Mouse (Mus musculus) embryonic facial prominence, embryonic 12.5 days (tissue): ENCODE measurements at regions not wholly inside any gene's neighbourhood (a gene's known extent, or its start where the extent isn't known, plus 50 kb on each side); places are given as distances from the start of the nearest gene placed in this dataset.

Experiments
- ATAC-seq: fragments of 200-750 bp; cut with Nextera tagmentation; 2 replicates; pipeline ENCODE4 v1.8.0; 2017; ENCODE audit not compliant: insufficient number of reproducible peaks, insufficient read depth, low FRiP score, low TSS enrichment
- H3K27ac ChIP-seq: fragments of 300-500 bp; sonication (generic); 2 replicates; pipeline ENCODE4 v1.5.1; 2016; ENCODE audit warnings: mild to moderate bottlenecking
- H3K27me3 ChIP-seq: fragments of 300-500 bp; sonication (generic); 2 replicates; pipeline ENCODE4 v1.6.1; 2016; ENCODE audit warnings: mild to moderate bottlenecking, moderate library complexity
- H3K36me3 ChIP-seq: fragments of 300-500 bp; sonication (generic); 2 replicates; pipeline ENCODE4 v1.6.1; 2016; ENCODE audit warnings: mild to moderate bottlenecking
- H3K4me1 ChIP-seq: fragments of 300-500 bp; sonication (generic); 2 replicates; pipeline ENCODE4 v1.6.1; 2016
- H3K4me2 ChIP-seq: fragments of 300-500 bp; sonication (generic); replicated peaks from 2 replicates; pipeline ENCODE4 v1.6.1; 2016; ENCODE audit warnings: mild to moderate bottlenecking, moderate library complexity
- H3K4me3 ChIP-seq: fragments of 300-500 bp; sonication (generic); 2 replicates; pipeline ENCODE4 v1.5.1; 2016; ENCODE audit warnings: mild to moderate bottlenecking
- H3K9ac ChIP-seq: fragments of 300-500 bp; sonication (generic); 2 replicates; pipeline ENCODE4 v1.6.1; 2016; ENCODE audit warnings: mild to moderate bottlenecking, moderate library complexity
- H3K9me3 ChIP-seq: fragments of 300-500 bp; sonication (generic); 2 replicates; pipeline ENCODE4 v1.6.1; 2016; ENCODE audit warnings: mild to moderate bottlenecking, moderate library complexity
- WGBS: fragments of 180-500 bp; shearing (Covaris S2); methylation state at CpG from one replicate; pipeline ENCODE4 v1.1.7; 2016; 5-methylcytosine and 5-hydroxymethylcytosine counted together

- Histone ChIP-seq H3K27me3 (no peaks in the 10 kb centered on the region), H3K9ac (no peak overlapping the region), H3K27ac (no peak overlapping the region), H3K9me3 (no peaks in the 10 kb centered on the region), H3K36me3 (no peaks in the 10 kb centered on the region), H3K4me3 (peak overlapping the region; percentile 30), H3K4me2 (peak overlapping the region; percentile 59), H3K4me1 (peaks cover 5% of the 10 kb centered on the region; the same call in 1 of the 2 replicates)
- WGBS: 2% methylated on average over 19 of the region's 19 CpGs
- no peak for ATAC-seq
Measured at GRCm38 (mm10) chr2:57616525-57617225, 379.2 kb downstream of the Gpd2 start.

- Histone ChIP-seq H3K27me3 (no peaks in the 10 kb centered on the region), H3K27ac (no peak overlapping the region), H3K9ac (no peak overlapping the region), H3K4me1 (peaks cover 5% of the 10 kb centered on the region; the same call in 1 of the 2 replicates), H3K4me3 (no peak overlapping the region), H3K36me3 (no peaks in the 10 kb centered on the region), H3K9me3 (no peaks in the 10 kb centered on the region), H3K4me2 (peak overlapping the region; percentile 59; the same call in 1 of the 2 replicates)
- WGBS: 75% methylated on average over 2 of the region's 2 CpGs
- ATAC-seq: no peak
Measured at GRCm38 (mm10) chr2:57617258-57617657, 379.8 kb downstream of the Gpd2 start.

- H3K9me3 ChIP-seq: no peaks in the 10 kb centered on the region
- H3K9ac ChIP-seq: no peak overlapping the region
- no peak overlapping the region for H3K27ac ChIP-seq
- H3K4me3 ChIP-seq: no peak overlapping the region
- H3K27me3 ChIP-seq: no peaks in the 10 kb centered on the region
- ATAC-seq: no peak
- H3K4me2 ChIP-seq: no peak overlapping the region
- no peaks in the 10 kb centered on the region for H3K4me1 ChIP-seq
- 60% methylated on average over 2 of the region's 2 CpGs for WGBS
- H3K36me3 ChIP-seq: no peaks in the 10 kb centered on the region
Measured at GRCm38 (mm10) chr2:57644117-57644516, 353.6 kb upstream of the Galnt5 start.

GRCm38 (mm10) chr2:57644541-57644940 lies 353.1 kb upstream of the Galnt5 start:
- WGBS: 73% methylated on average over 2 of the region's 2 CpGs
- Histone ChIP-seq H3K27ac (no peak overlapping the region), H3K36me3 (no peaks in the 10 kb centered on the region), H3K4me3 (no peak overlapping the region), H3K4me1 (no peaks in the 10 kb centered on the region), H3K9me3 (no peaks in the 10 kb centered on the region), H3K27me3 (no peaks in the 10 kb centered on the region), H3K9ac (no peak overlapping the region), H3K4me2 (no peak overlapping the region)
- ATAC-seq: no peak

GRCm38 (mm10) chr2:57649002-57649401 lies 348.7 kb upstream of the Galnt5 start:
- no peak overlapping the region for H3K27ac ChIP-seq
- no peak overlapping the region for H3K9ac ChIP-seq
- no peak for ATAC-seq
- H3K4me3 ChIP-seq: no peak overlapping the region
- no peaks in the 10 kb centered on the region for H3K27me3 ChIP-seq
- no peaks in the 10 kb centered on the region for H3K4me1 ChIP-seq
- 75% methylated on average over 4 of the region's 4 CpGs for WGBS
- no peaks in the 10 kb centered on the region for H3K36me3 ChIP-seq
- H3K4me2 ChIP-seq: no peak overlapping the region
- no peaks in the 10 kb centered on the region for H3K9me3 ChIP-seq

GRCm38 (mm10) chr2:57657409-57657808 lies 340.3 kb upstream of the Galnt5 start:
- Histone ChIP-seq H3K27me3 (no peaks in the 10 kb centered on the region), H3K9ac (no peak overlapping the region), H3K27ac (no peak overlapping the region), H3K4me1 (no peaks in the 10 kb centered on the region), H3K9me3 (no peaks in the 10 kb centered on the region), H3K36me3 (no peaks in the 10 kb centered on the region), H3K4me2 (no peak overlapping the region), H3K4me3 (no peak overlapping the region)
- WGBS: 80% methylated on average over 4 of the region's 4 CpGs
- no peak for ATAC-seq

GRCm38 (mm10) chr2:57661838-57662237 lies 335.8 kb upstream of the Galnt5 start:
- Histone ChIP-seq H3K36me3 (no peaks in the 10 kb centered on the region), H3K4me2 (no peak overlapping the region), H3K27me3 (no peaks in the 10 kb centered on the region), H3K9ac (no peak overlapping the region), H3K4me3 (no peak overlapping the region), H3K27ac (no peak overlapping the region), H3K9me3 (no peaks in the 10 kb centered on the region), H3K4me1 (no peaks in the 10 kb centered on the region)
- 72% methylated on average over 1 of the region's 1 CpGs for WGBS
- ATAC-seq: no peak

- Histone ChIP-seq H3K4me3 (no peak overlapping the region), H3K27me3 (no peaks in the 10 kb centered on the region), H3K4me1 (no peaks in the 10 kb centered on the region), H3K4me2 (no peak overlapping the region), H3K27ac (no peak overlapping the region), H3K36me3 (no peaks in the 10 kb centered on the region), H3K9ac (no peak overlapping the region), H3K9me3 (no peaks in the 10 kb centered on the region)
- WGBS: 48% methylated on average over 3 of the region's 3 CpGs
- no peak for ATAC-seq
Measured at GRCm38 (mm10) chr2:57672007-57672643, 325.6 kb upstream of the Galnt5 start.

- H3K36me3 ChIP-seq: no peaks in the 10 kb centered on the region
- no peak overlapping the region for H3K27ac ChIP-seq
- no peak for ATAC-seq
- no peaks in the 10 kb centered on the region for H3K27me3 ChIP-seq
- 77% methylated on average over 3 of the region's 3 CpGs for WGBS
- H3K4me3 ChIP-seq: no peak overlapping the region
- no peak overlapping the region for H3K4me2 ChIP-seq
- no peaks in the 10 kb centered on the region for H3K9me3 ChIP-seq
- no peaks in the 10 kb centered on the region for H3K4me1 ChIP-seq
- no peak overlapping the region for H3K9ac ChIP-seq
Measured at GRCm38 (mm10) chr2:57689877-57690276, 307.8 kb upstream of the Galnt5 start.

- no peak overlapping the region for H3K4me2 ChIP-seq
- no peak overlapping the region for H3K9ac ChIP-seq
- no peaks in the 10 kb centered on the region for H3K9me3 ChIP-seq
- no peak overlapping the region for H3K4me3 ChIP-seq
- WGBS: 42% methylated on average over 11 of the region's 11 CpGs
- H3K27ac ChIP-seq: no peak overlapping the region
- 0 out of 2 replicates have a peak, but pooled peaks cover 3% of the 10 kb centered on the region for H3K4me1 ChIP-seq
- no peaks in the 10 kb centered on the region for H3K27me3 ChIP-seq
- no peak for ATAC-seq
- H3K36me3 ChIP-seq: no peaks in the 10 kb centered on the region
Measured at GRCm38 (mm10) chr2:57696992-57697772, 300.5 kb upstream of the Galnt5 start.

- peak overlapping the region; percentile 33 for H3K4me3 ChIP-seq
- no peak; the same call in 1 of the 2 replicates for ATAC-seq
- H3K4me1 ChIP-seq: 0 out of 2 replicates have a peak, but pooled peaks cover 3% of the 10 kb centered on the region
- no peak overlapping the region for H3K9ac ChIP-seq
- H3K36me3 ChIP-seq: no peaks in the 10 kb centered on the region
- H3K9me3 ChIP-seq: no peaks in the 10 kb centered on the region
- 7% methylated on average over 11 of the region's 11 CpGs for WGBS
- no peak overlapping the region for H3K27ac ChIP-seq
- no peaks in the 10 kb centered on the region for H3K27me3 ChIP-seq
- H3K4me2 ChIP-seq: peak overlapping the region; percentile 56
Measured at GRCm38 (mm10) chr2:57698659-57699061, 299.0 kb upstream of the Galnt5 start.
